Mouse (Mus musculus): ENCODE measurements around the gene Sema5a. TPM values are rescaled to one million over a fixed set of nuclear protein-coding genes. Genes with fewer than 3 reads are reported as not detected.

The Sema5a gene
- polyA plus RNA-seq, 1 experiment = 1.3 TPM

DNA sequence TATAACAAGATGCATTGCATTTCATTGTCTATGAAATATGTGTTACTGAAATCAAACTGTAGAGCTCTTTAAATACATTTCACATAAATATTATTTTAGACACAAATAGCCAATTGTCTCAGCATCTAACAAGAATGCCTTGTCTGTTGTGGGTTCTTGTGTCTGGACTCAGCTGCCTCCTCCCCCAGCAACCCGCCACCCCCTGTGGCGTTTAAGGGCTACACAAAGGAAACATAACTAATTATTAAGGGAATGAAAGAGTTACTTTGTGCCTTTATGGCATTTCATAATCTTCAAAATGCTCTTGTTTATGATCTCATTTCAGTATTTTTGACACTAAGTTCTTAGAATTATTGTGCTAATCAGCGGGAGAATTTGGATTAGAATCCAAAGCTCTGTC lies 298.6 kb downstream of the Sema5a start:
- 93% methylated on average over 3 of the region's 3 CpGs for WGBS
- H3K4me1 ChIP-seq (replicated peaks; ENCODE audit: control insufficient read depth, insufficient read depth, low read length) = no peaks in the 10 kb centered on the region

DNA sequence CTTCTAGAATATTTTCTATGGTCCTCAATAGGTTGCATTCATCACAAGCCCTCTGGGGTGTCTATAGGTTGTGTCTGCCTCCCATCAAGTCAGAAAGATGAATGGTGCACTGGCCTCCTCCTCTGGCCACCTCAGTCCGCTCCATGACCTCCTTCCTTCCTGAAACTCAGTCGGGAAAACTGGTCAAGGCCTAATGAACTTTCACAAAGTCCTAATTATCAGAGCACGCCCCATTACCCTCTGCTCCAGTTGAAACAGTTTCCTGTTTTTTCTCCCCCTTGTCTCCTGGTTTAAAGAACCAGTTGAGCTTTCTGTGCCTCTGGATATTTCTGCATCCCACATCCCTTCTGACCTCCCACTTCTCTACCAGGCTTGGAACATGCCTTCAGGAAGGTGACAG lies 300.8 kb downstream of the Sema5a start:
- no peak overlapping the region for H3K4me3 ChIP-seq (ENCODE audit: control insufficient read depth, insufficient read depth, low read length)
- H3K36me3 ChIP-seq (ENCODE audit: control insufficient read depth, insufficient read depth, low read length) = no peaks in the 10 kb centered on the region
- no peaks in the 10 kb centered on the region for H3K4me1 ChIP-seq (replicated peaks; ENCODE audit: control insufficient read depth, insufficient read depth, low read length)
- 58% methylated on average over 3 of the region's 3 CpGs for WGBS
- TF ChIP-seq POLR2A (IDR thresholded peaks at IDR 0.05; ENCODE audit: control insufficient read depth, extremely low read depth, insufficient read depth, low read length, poor library complexity) (no peak), CTCF (IDR thresholded peaks at IDR 0.05; ENCODE audit: borderline replicate concordance, control insufficient read depth, extremely low read depth, insufficient read depth, low read length, poor library complexity) (no peak)
- H3K27me3 ChIP-seq (ENCODE audit: control insufficient read depth, insufficient read depth, low read length) = no peaks in the 10 kb centered on the region
- DNase-seq = no peak
- no peak overlapping the region for H3K27ac ChIP-seq (ENCODE audit: control insufficient read depth, insufficient read depth, low read length)

More for the DNA sequence above, 298.6 kb downstream of the Sema5a start:
- H3K27me3 ChIP-seq (ENCODE audit: control insufficient read depth, insufficient read depth, low read length) = no peaks in the 10 kb centered on the region
- no peak overlapping the region for H3K4me3 ChIP-seq (ENCODE audit: control insufficient read depth, insufficient read depth, low read length)
- no peak for TF ChIP-seq POLR2A (IDR thresholded peaks at IDR 0.05; ENCODE audit: control insufficient read depth, extremely low read depth, insufficient read depth, low read length, poor library complexity)
- no peak for TF ChIP-seq CTCF (IDR thresholded peaks at IDR 0.05; ENCODE audit: borderline replicate concordance, control insufficient read depth, extremely low read depth, insufficient read depth, low read length, poor library complexity)
- H3K36me3 ChIP-seq (ENCODE audit: control insufficient read depth, insufficient read depth, low read length) = no peaks in the 10 kb centered on the region
- DNase-seq = no peak
- H3K27ac ChIP-seq (ENCODE audit: control insufficient read depth, insufficient read depth, low read length) = no peak overlapping the region

DNA sequence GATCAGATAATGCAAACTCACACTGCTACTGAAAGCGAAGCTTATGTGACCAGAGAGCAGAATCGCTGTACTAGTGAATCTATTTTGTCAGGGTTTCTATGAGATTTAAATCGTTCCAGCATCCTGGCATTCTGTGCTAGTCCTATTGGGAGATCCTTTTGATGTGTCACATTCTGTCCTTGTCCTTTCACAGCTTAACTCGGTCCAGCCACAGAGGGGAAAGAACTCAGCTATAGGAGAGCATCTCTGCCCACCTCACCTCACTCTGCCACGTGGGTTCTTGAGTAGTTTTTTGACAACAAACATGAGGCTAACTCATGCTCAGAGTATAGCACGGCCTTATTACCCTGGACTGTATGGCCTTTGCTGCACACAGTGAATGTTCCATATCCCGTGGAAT lies 302.1 kb downstream of the Sema5a start:
- Histone ChIP-seq H3K27ac (ENCODE audit: control insufficient read depth, insufficient read depth, low read length) (no peak overlapping the region), H3K27me3 (ENCODE audit: control insufficient read depth, insufficient read depth, low read length) (no peaks in the 10 kb centered on the region), H3K36me3 (ENCODE audit: control insufficient read depth, insufficient read depth, low read length) (no peaks in the 10 kb centered on the region), H3K4me1 (replicated peaks; ENCODE audit: control insufficient read depth, insufficient read depth, low read length) (no peaks in the 10 kb centered on the region), H3K4me3 (ENCODE audit: control insufficient read depth, insufficient read depth, low read length) (no peak overlapping the region)
- 90% methylated on average over 7 of the region's 7 CpGs for WGBS
- DNase-seq = no peak
- TF ChIP-seq POLR2A (IDR thresholded peaks at IDR 0.05; ENCODE audit: control insufficient read depth, extremely low read depth, insufficient read depth, low read length, poor library complexity) (no peak), CTCF (IDR thresholded peaks at IDR 0.05; ENCODE audit: borderline replicate concordance, control insufficient read depth, extremely low read depth, insufficient read depth, low read length, poor library complexity) (no peak)

DNA sequence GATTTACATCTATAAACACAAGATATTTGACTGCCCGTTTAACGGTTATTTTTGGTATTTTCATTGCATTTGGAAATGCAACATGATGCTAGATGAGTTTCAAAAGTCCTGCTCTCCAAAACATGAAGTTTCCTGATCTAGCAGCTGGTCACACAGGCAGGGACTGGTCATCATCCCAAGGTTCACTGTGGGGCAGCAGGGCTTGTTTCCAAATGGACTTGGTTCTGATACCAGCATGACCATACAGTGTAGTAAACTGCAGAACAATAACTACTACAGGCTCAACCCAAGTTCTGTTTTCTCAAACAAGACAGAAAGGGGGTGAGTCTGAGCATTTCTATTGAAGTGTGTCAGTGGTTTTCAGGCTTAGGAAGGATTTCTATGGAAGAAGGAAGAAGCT lies 314.3 kb downstream of the Sema5a start:
- TF ChIP-seq CTCF (IDR thresholded peaks at IDR 0.05; ENCODE audit: borderline replicate concordance, control insufficient read depth, extremely low read depth, insufficient read depth, low read length, poor library complexity) (no peak), POLR2A (IDR thresholded peaks at IDR 0.05; ENCODE audit: control insufficient read depth, extremely low read depth, insufficient read depth, low read length, poor library complexity) (no peak)
- 98% methylated on average over 2 of the region's 2 CpGs for WGBS
- Histone ChIP-seq H3K27ac (ENCODE audit: control insufficient read depth, insufficient read depth, low read length) (no peak overlapping the region), H3K36me3 (ENCODE audit: control insufficient read depth, insufficient read depth, low read length) (no peaks in the 10 kb centered on the region), H3K4me3 (ENCODE audit: control insufficient read depth, insufficient read depth, low read length) (no peak overlapping the region), H3K4me1 (replicated peaks; ENCODE audit: control insufficient read depth, insufficient read depth, low read length) (no peaks in the 10 kb centered on the region), H3K27me3 (ENCODE audit: control insufficient read depth, insufficient read depth, low read length) (no peaks in the 10 kb centered on the region)
- no peak for DNase-seq

DNA sequence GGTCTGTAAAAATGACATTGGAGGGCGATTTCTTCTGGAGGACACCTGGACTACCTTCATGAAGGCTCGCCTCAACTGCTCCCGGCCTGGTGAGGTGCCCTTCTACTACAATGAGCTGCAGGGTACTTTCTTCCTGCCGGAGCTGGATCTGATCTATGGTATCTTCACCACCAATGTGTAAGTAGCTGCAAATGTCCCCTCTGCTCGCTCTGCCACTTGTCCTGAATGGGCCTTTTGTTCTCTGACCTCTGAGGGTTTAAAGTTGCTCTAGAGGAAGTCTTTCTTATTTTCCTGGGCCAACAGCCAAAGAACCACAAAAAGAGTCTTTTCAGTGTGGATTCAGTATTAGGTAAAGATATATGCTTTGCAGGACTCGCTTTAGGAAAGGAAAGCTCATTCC lies 318.0 kb downstream of the Sema5a start:
- TF ChIP-seq POLR2A (IDR thresholded peaks at IDR 0.05; ENCODE audit: control insufficient read depth, extremely low read depth, insufficient read depth, low read length, poor library complexity) = no peak
- TF ChIP-seq CTCF (IDR thresholded peaks at IDR 0.05; ENCODE audit: borderline replicate concordance, control insufficient read depth, extremely low read depth, insufficient read depth, low read length, poor library complexity) = no peak
- H3K36me3 ChIP-seq (ENCODE audit: control insufficient read depth, insufficient read depth, low read length) = no peaks in the 10 kb centered on the region
- DNase-seq = no peak
- no peak overlapping the region for H3K27ac ChIP-seq (ENCODE audit: control insufficient read depth, insufficient read depth, low read length)
- 82% methylated on average over 6 of the region's 6 CpGs for WGBS
- no peak overlapping the region for H3K4me3 ChIP-seq (ENCODE audit: control insufficient read depth, insufficient read depth, low read length)
- no peaks in the 10 kb centered on the region for H3K4me1 ChIP-seq (replicated peaks; ENCODE audit: control insufficient read depth, insufficient read depth, low read length)
- H3K27me3 ChIP-seq (ENCODE audit: control insufficient read depth, insufficient read depth, low read length) = no peaks in the 10 kb centered on the region

DNA sequence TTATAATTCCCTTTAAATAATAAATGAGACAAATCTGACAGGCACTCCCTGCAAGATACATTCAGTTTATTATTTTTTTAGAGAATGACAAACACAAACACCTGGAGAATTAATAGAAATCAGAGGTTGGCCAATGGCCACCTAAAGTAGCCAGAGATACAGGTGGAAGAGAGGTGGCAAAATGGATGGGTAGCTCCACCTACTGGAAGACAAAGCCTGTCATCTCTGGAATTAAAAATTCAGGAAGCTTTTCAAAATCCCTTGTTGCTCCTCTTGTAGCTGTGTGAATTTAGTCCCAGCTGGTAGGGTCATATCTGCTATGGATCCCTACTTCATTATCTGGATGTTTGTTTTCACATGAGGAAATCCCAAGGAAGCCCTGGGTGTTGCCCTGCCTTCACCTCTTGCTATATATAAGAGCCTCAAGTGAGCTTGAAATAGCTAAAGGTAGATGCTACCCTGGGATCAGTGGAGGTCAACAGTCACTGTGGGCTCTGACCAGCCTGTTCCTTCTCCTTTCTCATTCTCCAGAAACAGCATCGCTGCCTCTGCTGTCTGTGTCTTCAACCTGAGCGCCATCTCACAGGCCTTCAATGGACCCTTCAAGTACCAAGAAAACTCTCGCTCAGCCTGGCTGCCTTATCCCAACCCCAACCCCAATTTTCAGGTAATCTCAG lies 323.7 kb downstream of the Sema5a start:
- 96% methylated on average over 3 of the region's 3 CpGs for WGBS
- H3K4me1 ChIP-seq (replicated peaks; ENCODE audit: control insufficient read depth, insufficient read depth, low read length) = no peaks in the 10 kb centered on the region
- no peak for DNase-seq

More for the DNA sequence above, 323.7 kb downstream of the Sema5a start:
- no peak overlapping the region for H3K4me3 ChIP-seq (ENCODE audit: control insufficient read depth, insufficient read depth, low read length)
- TF ChIP-seq CTCF (IDR thresholded peaks at IDR 0.05; ENCODE audit: borderline replicate concordance, control insufficient read depth, extremely low read depth, insufficient read depth, low read length, poor library complexity) (no peak), POLR2A (IDR thresholded peaks at IDR 0.05; ENCODE audit: control insufficient read depth, extremely low read depth, insufficient read depth, low read length, poor library complexity) (no peak)
- no peak overlapping the region for H3K27ac ChIP-seq (ENCODE audit: control insufficient read depth, insufficient read depth, low read length)
- H3K36me3 ChIP-seq (ENCODE audit: control insufficient read depth, insufficient read depth, low read length) = no peaks in the 10 kb centered on the region
- H3K27me3 ChIP-seq (ENCODE audit: control insufficient read depth, insufficient read depth, low read length) = no peaks in the 10 kb centered on the region
